Mouse (Mus musculus) monocyte, adult 5-6 weeks (primary cell): ENCODE data around the gene Nfya. TPM values are rescaled to one million over a fixed set of nuclear protein-coding genes. Genes with fewer than 3 reads are reported as not detected.
A peak's percentile ranks its signal among the peaks of the same experiment; 100 is the strongest.

Experiments
- ATAC-seq: fragments of 153-309, 156-312 bp; replicated peaks from 2 replicates; pipeline ENCODE4 v1.8.0; 2017; ENCODE audit warnings: mild to moderate bottlenecking; ENCODE audit not compliant: low TSS enrichment, insufficient number of reproducible peaks, severe bottlenecking, poor library complexity, low FRiP score
- total RNA-seq: library from RNA; stranded (forward); fragments of 200-1000, 200-491, 200-594 nt; gene quantifications from 3 replicates; pipeline ENCODE4 v1.2.3, GENCODE M21; 2017

Gene Nfya
- total RNA-seq, result 23.0 to 41.0 TPM (median 25.3 TPM) in 3 replicates

- peak; percentile 72 for ATAC-seq
Observed at GRCm38 (mm10) chr17:48409380-48410298, at the start of gene Nfya, which contains the start of gene Oard1. Gene Nfya, minus strand, starts transcription at chr17:48409906. Gene Oard1, plus strand, starts transcription at chr17:48410014.

GRCm38 (mm10) chr17:48457971-48458653, 48.4 kb upstream of the Nfya start:
- ATAC-seq, result 0 out of 2 replicates have a peak, but pooled peaks have one; percentile 47

- ATAC-seq, result no peak
Observed at GRCm38 (mm10) chr17:48455955-48456354, 46.2 kb upstream of the Nfya start.

- ATAC-seq, result no peak
Observed at GRCm38 (mm10) chr17:48454688-48455087, 45.0 kb upstream of the Nfya start, which contains the start of gene Unc5cl. Gene Unc5cl, plus strand, starts transcription at chr17:48454901.

GRCm38 (mm10) chr17:48454190-48454589, 44.5 kb upstream of the Nfya start:
- ATAC-seq, result no peak

- no peak for ATAC-seq
Observed at GRCm38 (mm10) chr17:48453489-48453888, 43.8 kb upstream of the Nfya start.

GRCm38 (mm10) chr17:48451753-48452444, 42.2 kb upstream of the Nfya start:
- no peak for ATAC-seq

GRCm38 (mm10) chr17:48451353-48451675, 41.6 kb upstream of the Nfya start, which contains the start of gene Tspo2:
Gene Tspo2, minus strand, starts transcription at chr17:48451522.
- no peak for ATAC-seq

- ATAC-seq, result no peak
Observed at GRCm38 (mm10) chr17:48450666-48451352, 41.1 kb upstream of the Nfya start.

GRCm38 (mm10) chr17:48447675-48448074, 38.0 kb upstream of the Nfya start:
- no peak for ATAC-seq

GRCm38 (mm10) chr17:48443542-48444145, 33.9 kb upstream of the Nfya start:
- ATAC-seq, result no peak

- no peak for ATAC-seq
Observed at GRCm38 (mm10) chr17:48442745-48443457, 33.2 kb upstream of the Nfya start.

- no peak for ATAC-seq
Observed at GRCm38 (mm10) chr17:48437421-48437911, 27.8 kb upstream of the Nfya start.

GRCm38 (mm10) chr17:48436487-48436886, 26.8 kb upstream of the Nfya start:
- ATAC-seq, result no peak

GRCm38 (mm10) chr17:48434479-48434878, 24.8 kb upstream of the Nfya start:
- ATAC-seq, result no peak

- ATAC-seq, result no peak
Observed at GRCm38 (mm10) chr17:48433689-48434330, 24.1 kb upstream of the Nfya start.
